Mouse (Mus musculus) small intestine, adult 2 months (tissue): ENCODE measurements around the gene Tex14.

ENCODE experiments used
- CTCF ChIP-seq: fragments of 200-500 bp; IDR thresholded peaks from 2 replicates; pipeline ENCODE4 v1.5.1; 2012; ENCODE audit warnings: low read depth, mild to moderate bottlenecking, control low read depth, inconsistent platforms, low read length, moderate library complexity, mixed read lengths; ENCODE audit not compliant: insufficient replicate concordance, insufficient read length; ENCODE audit errors: extremely low read depth
- POLR2A ChIP-seq: fragments of 200-500 bp; IDR thresholded peaks from 2 replicates; pipeline ENCODE4 v1.6.1; 2012; ENCODE audit warnings: low read depth, mild to moderate bottlenecking, control low read depth, inconsistent platforms, low read length, moderate library complexity

- TF ChIP-seq CTCF (no peak), POLR2A (no peak)
These were observed 148.5 kb downstream of the Tex14 start for GRCm38 (mm10) chr11:87553342-87553741.
